Mouse (Mus musculus) kidney, postnatal 0 days (tissue): Measurements from ENCODE around the gene Syne1. TPM values are rescaled to one million over a fixed set of nuclear protein-coding genes. Genes with fewer than 3 reads are reported as not detected.
A peak's percentile ranks its signal among the peaks of the same experiment; 100 is the strongest.

Experiments
- ATAC-seq: fragments of 200-750 bp; cut with Nextera tagmentation; replicated peaks from 2 replicates; pipeline ENCODE4 v1.8.0; 2017; ENCODE audit warnings: low read depth, moderate number of reproducible peaks, moderate TSS enrichment, moderate library complexity; ENCODE audit not compliant: low FRiP score
- DNase-seq: peaks from one replicate; pipeline ENCODE4 v3.0.0-alpha.2; 2016; ENCODE audit warnings: low spot score
- H3K27ac ChIP-seq: fragments of 300-500 bp; sonication (generic); 2 replicates; pipeline ENCODE4 v1.5.1; 2014; ENCODE audit warnings: mild to moderate bottlenecking
- H3K27me3 ChIP-seq: fragments of 300-500 bp; sonication (generic); 2 replicates; pipeline ENCODE4 v1.6.1; 2014; ENCODE audit warnings: low read length, mixed read lengths; ENCODE audit not compliant: insufficient read depth
- H3K36me3 ChIP-seq: fragments of 300-500 bp; sonication (generic); 2 replicates; pipeline ENCODE4 v1.6.1; 2014; ENCODE audit warnings: low read length, mixed read lengths; ENCODE audit not compliant: insufficient read depth
- H3K4me1 ChIP-seq: fragments of 300-500 bp; sonication (generic); replicated peaks from 2 replicates; pipeline ENCODE4 v1.6.1; 2014; ENCODE audit warnings: antibody characterized with exemption, low read length, mixed read lengths; ENCODE audit not compliant: insufficient read depth
- H3K4me2 ChIP-seq: fragments of 300-500 bp; sonication (generic); 2 replicates; pipeline ENCODE4 v1.6.1; 2014; ENCODE audit warnings: mild to moderate bottlenecking, low read length, moderate library complexity, mixed read lengths
- H3K4me3 ChIP-seq: fragments of 300-500 bp; sonication (generic); replicated peaks from 2 replicates; pipeline ENCODE4 v1.5.1; 2014; ENCODE audit warnings: low read depth, low read length
- H3K9ac ChIP-seq: fragments of 300-500 bp; sonication (generic); 2 replicates; pipeline ENCODE4 v1.6.1; 2014; ENCODE audit warnings: low read depth, low read length
- H3K9me3 ChIP-seq: fragments of 300-500 bp; sonication (generic); replicated peaks from 2 replicates; pipeline ENCODE4 v1.6.1; 2016; ENCODE audit warnings: low read length, inconsistent platforms, mixed read lengths
- CTCF ChIP-seq: IDR thresholded peaks from 2 replicates; pipeline ENCODE4 v1.5.1; 2016; ENCODE audit warnings: antibody characterized with exemption, low read depth, mild to moderate bottlenecking, moderate library complexity
- WGBS: fragments of 180-500 bp; shearing (Covaris S2); extraction: QIAGEN DNeasy Blood & Tissue Kit; methylation state at CpG from one replicate; pipeline ENCODE4 v1.1.7; 2014; 5-methylcytosine and 5-hydroxymethylcytosine counted together
- polyA plus RNA-seq: library from polyadenylated mRNA; unstranded; fragments of >200 nt; fragmentation: Nextera tagmentation; extraction: Ambion mirVana; gene quantifications from 2 replicates; pipeline ENCODE4 v1.2.1, GENCODE M21; 2015

The Syne1 gene
- polyA plus RNA-seq, 1 experiment from 2014 or later = 5.2 TPM

- no peak for ATAC-seq
- Histone ChIP-seq H3K4me2 (no peak overlapping the region), H3K36me3 (no peaks in the 10 kb centered on the region), H3K4me3 (no peak overlapping the region), H3K27me3 (no peaks in the 10 kb centered on the region), H3K4me1 (no peaks in the 10 kb centered on the region), H3K27ac (no peak overlapping the region), H3K9ac (no peak overlapping the region), H3K9me3 (no peaks in the 10 kb centered on the region)
- WGBS = 85% methylated on average over 2 of the region's 2 CpGs
- TF ChIP-seq CTCF = no peak
- no peak for DNase-seq
Observed at GRCm38 (mm10) chr10:5378969-5379368, 172.3 kb downstream of the Syne1 start.

GRCm38 (mm10) chr10:5369599-5369998, 181.7 kb downstream of the Syne1 start:
- WGBS = 68% methylated on average over 4 of the region's 4 CpGs
- DNase-seq (no peak), ATAC-seq (no peak)
- no peaks in the 10 kb centered on the region for H3K36me3 ChIP-seq
- no peak overlapping the region for H3K9ac ChIP-seq
- no peak overlapping the region for H3K4me3 ChIP-seq
- no peaks in the 10 kb centered on the region for H3K9me3 ChIP-seq
- no peaks in the 10 kb centered on the region for H3K4me1 ChIP-seq
- no peak overlapping the region for H3K27ac ChIP-seq
- no peak overlapping the region for H3K4me2 ChIP-seq
- TF ChIP-seq CTCF = no peak
- H3K27me3 ChIP-seq = no peaks in the 10 kb centered on the region

GRCm38 (mm10) chr10:5368266-5368665, 183.0 kb downstream of the Syne1 start:
- Histone ChIP-seq H3K4me3 (no peak overlapping the region), H3K36me3 (no peaks in the 10 kb centered on the region), H3K27ac (no peak overlapping the region), H3K4me2 (no peak overlapping the region), H3K27me3 (no peaks in the 10 kb centered on the region), H3K9me3 (no peaks in the 10 kb centered on the region), H3K9ac (no peak overlapping the region), H3K4me1 (no peaks in the 10 kb centered on the region)
- no peak for TF ChIP-seq CTCF
- ATAC-seq (no peak), DNase-seq (no peak)
- 75% methylated on average over 6 of the region's 6 CpGs for WGBS

- Histone ChIP-seq H3K9me3 (no peaks in the 10 kb centered on the region), H3K36me3 (no peaks in the 10 kb centered on the region), H3K27me3 (no peaks in the 10 kb centered on the region), H3K4me2 (peak overlapping the region; percentile 28), H3K9ac (0 out of 2 replicates have a peak overlapping the region, but pooled peaks have one; percentile 35), H3K27ac (no peak overlapping the region), H3K4me1 (no peaks in the 10 kb centered on the region), H3K4me3 (no peak overlapping the region)
- no peak for DNase-seq
- no peak for TF ChIP-seq CTCF
- 58% methylated on average over 12 of the region's 12 CpGs for WGBS
- no peak for ATAC-seq
Observed at GRCm38 (mm10) chr10:5367465-5368011, 183.7 kb downstream of the Syne1 start.

- Histone ChIP-seq H3K9ac (no peak overlapping the region), H3K4me3 (no peak overlapping the region), H3K4me1 (no peaks in the 10 kb centered on the region), H3K27ac (no peak overlapping the region), H3K9me3 (no peaks in the 10 kb centered on the region), H3K4me2 (no peak overlapping the region), H3K27me3 (no peaks in the 10 kb centered on the region), H3K36me3 (no peaks in the 10 kb centered on the region)
- ATAC-seq (no peak), DNase-seq (no peak)
- WGBS = 57% methylated on average over 7 of the region's 7 CpGs
- no peak for TF ChIP-seq CTCF
Observed at GRCm38 (mm10) chr10:5360560-5360959, 190.7 kb downstream of the Syne1 start.

- Histone ChIP-seq H3K4me1 (no peaks in the 10 kb centered on the region), H3K9ac (no peak overlapping the region), H3K27ac (no peak overlapping the region), H3K9me3 (no peaks in the 10 kb centered on the region), H3K4me3 (no peak overlapping the region), H3K4me2 (no peak overlapping the region), H3K36me3 (no peaks in the 10 kb centered on the region), H3K27me3 (no peaks in the 10 kb centered on the region)
- no peak for ATAC-seq
- no peak for TF ChIP-seq CTCF
- WGBS = 89% methylated on average over 5 of the region's 5 CpGs
- no peak for DNase-seq
Observed at GRCm38 (mm10) chr10:5356614-5357013, 194.7 kb downstream of the Syne1 start.

GRCm38 (mm10) chr10:5353390-5353789, 197.9 kb downstream of the Syne1 start:
- no peak for ATAC-seq
- no peak for TF ChIP-seq CTCF
- H3K27me3 ChIP-seq = no peaks in the 10 kb centered on the region

More at GRCm38 (mm10) chr10:5353390-5353789, 197.9 kb downstream of the Syne1 start:
- no peaks in the 10 kb centered on the region for H3K4me1 ChIP-seq
- H3K4me3 ChIP-seq = no peak overlapping the region
- no peak overlapping the region for H3K4me2 ChIP-seq
- 88% methylated on average over 1 of the region's 1 CpGs for WGBS
- DNase-seq = no peak
- no peaks in the 10 kb centered on the region for H3K36me3 ChIP-seq
- H3K9ac ChIP-seq = no peak overlapping the region
- no peak overlapping the region for H3K27ac ChIP-seq
- no peaks in the 10 kb centered on the region for H3K9me3 ChIP-seq
